In genomic region chr13:51716350-51717263, GRCm38 (mm10) we compare ENCODE assay signal across 10 mouse cellular contexts.
A peak's percentile ranks its signal among the peaks of the same experiment; 100 is the strongest.
DNase-seq lines count a peak whose midpoint lies in the region; ATAC-seq and TF ChIP-seq lines count a peak whose summit lies in the region.
"Had no signal": no experiment of that assay in that cellular context is flagged by ENCODE, and none has a peak within 500 bp of the region (broad histone marks: within the 10 kb centered on the region; RNA-seq: fewer than 3 reads in every experiment).

No protein-coding gene starts in this region.

- no peak overlapping the region for H3K4me2 ChIP-seq in lung, embryonic 15.5 days
- H3K4me2 ChIP-seq in liver, embryonic 14.5 days (ENCODE audit: low read depth) = no peak overlapping the region
- no peak overlapping the region for H3K4me2 ChIP-seq in neural tube, embryonic 15.5 days
- H3K4me2 ChIP-seq: midbrain, embryonic 12.5 days had no signal

- ATAC-seq in lung, embryonic 15.5 days (ENCODE audit: borderline replicate concordance, extremely low read depth, low FRiP score, low TSS enrichment) = peak; percentile 65
- 0 out of 2 replicates have a peak, but pooled peaks have one; percentile 23 for ATAC-seq in liver, embryonic 14.5 days (ENCODE audit: insufficient read depth)
- no peak for ATAC-seq in neural tube, embryonic 15.5 days (ENCODE audit: low FRiP score)

- no peaks in the 10 kb centered on the region for H3K36me3 ChIP-seq in lung, embryonic 15.5 days
- peaks cover 31% of the 10 kb centered on the region for H3K36me3 ChIP-seq in heart, embryonic 10.5 days
- H3K36me3 ChIP-seq in liver, embryonic 14.5 days (replicated peaks; ENCODE audit: control insufficient read depth, insufficient read depth, low read depth) = no peaks in the 10 kb centered on the region
- H3K36me3 ChIP-seq in neural tube, embryonic 15.5 days = peaks cover 35% of the 10 kb centered on the region

- WGBS in lung, embryonic 15.5 days = 39% methylated on average over 8 of the region's 8 CpGs
- WGBS in heart, embryonic 10.5 days = 36% methylated on average over 8 of the region's 8 CpGs
- WGBS in liver, embryonic 14.5 days (ENCODE audit: insufficient replicate concordance) = 58% methylated on average over 8 of the region's 8 CpGs
- WGBS in neural tube, embryonic 15.5 days = 88% methylated on average over 8 of the region's 8 CpGs

- H3K4me3 ChIP-seq in lung, embryonic 15.5 days = no peak overlapping the region
- H3K4me3 ChIP-seq in heart, embryonic 10.5 days = no peak overlapping the region
- no peak overlapping the region for H3K4me3 ChIP-seq in liver, embryonic 14.5 days (ENCODE audit: insufficient read depth in 1 of 2, low read depth in 2 of 2, low read length in 2 of 2)
- no peak overlapping the region for H3K4me3 ChIP-seq in neural tube, embryonic 15.5 days (replicated peaks)
- H3K4me3 ChIP-seq: midbrain, embryonic 12.5 days had no signal

- H3K9me3 ChIP-seq in lung, embryonic 15.5 days = no peaks in the 10 kb centered on the region
- 0 out of 2 replicates have a peak, but pooled peaks cover 5% of the 10 kb centered on the region for H3K9me3 ChIP-seq in heart, embryonic 10.5 days
- no peaks in the 10 kb centered on the region for H3K9me3 ChIP-seq in liver, embryonic 14.5 days (ENCODE audit: control insufficient read depth, low read length)
- no peaks in the 10 kb centered on the region for H3K9me3 ChIP-seq in neural tube, embryonic 15.5 days (replicated peaks)
- H3K9me3 ChIP-seq: midbrain, embryonic 12.5 days had no signal

- TF ChIP-seq EP300 in liver, embryonic 14.5 days (IDR thresholded peaks at IDR 0.05; ENCODE audit: low read depth) = no peak

- H3K27ac ChIP-seq in lung, embryonic 15.5 days = no peak overlapping the region
- peak overlapping the region; percentile 17; the same call in 1 of the 2 replicates for H3K27ac ChIP-seq in heart, embryonic 10.5 days
- no peak overlapping the region for H3K27ac ChIP-seq in liver, embryonic 14.5 days
- H3K27ac ChIP-seq in neural tube, embryonic 15.5 days (replicated peaks) = no peak overlapping the region
- H3K27ac ChIP-seq: midbrain, embryonic 12.5 days had no signal

- no peaks in the 10 kb centered on the region for H3K27me3 ChIP-seq in lung, embryonic 15.5 days
- 0 out of 2 replicates have a peak, but pooled peaks cover 4% of the 10 kb centered on the region for H3K27me3 ChIP-seq in heart, embryonic 10.5 days (ENCODE audit: insufficient read depth, poor library complexity, severe bottlenecking)
- H3K27me3 ChIP-seq in liver, embryonic 14.5 days (ENCODE audit: control insufficient read depth, insufficient read depth, low read length) = no peaks in the 10 kb centered on the region
- no peaks in the 10 kb centered on the region for H3K27me3 ChIP-seq in neural tube, embryonic 15.5 days (replicated peaks)
- H3K27me3 ChIP-seq: midbrain, embryonic 12.5 days had no signal

- no peak for DNase-seq in lung, postnatal 36 days
- peak; percentile 81 for DNase-seq in brain, adult 2 months (ENCODE audit: low read depth, low spot score)
- DNase-seq in heart, embryonic 10.5 days (ENCODE audit: low spot score) = no peak
- no peak for DNase-seq in liver, embryonic 14.5 days (ENCODE audit: low read depth in 3 of 3, low spot score in 3 of 3)
- DNase-seq in urinary bladder, postnatal 25 days (ENCODE audit: low spot score) = no peak
- no peak for DNase-seq in embryo, embryonic 10.5 days (ENCODE audit: low spot score)
- DNase-seq: right cerebral cortex, postnatal 25 days had no signal

- no peak for TF ChIP-seq CTCF in liver, embryonic 14.5 days (IDR thresholded peaks at IDR 0.05; ENCODE audit: low read depth)

- no peaks in the 10 kb centered on the region for H3K4me1 ChIP-seq in lung, embryonic 15.5 days
- peaks cover 29% of the 10 kb centered on the region for H3K4me1 ChIP-seq in heart, embryonic 10.5 days
- no peaks in the 10 kb centered on the region for H3K4me1 ChIP-seq in liver, embryonic 14.5 days (replicated peaks; ENCODE audit: control insufficient read depth in 2 of 2, insufficient read depth in 2 of 2, low read length in 1 of 2)
- H3K4me1 ChIP-seq in neural tube, embryonic 15.5 days = no peaks in the 10 kb centered on the region
- H3K4me1 ChIP-seq: midbrain, embryonic 12.5 days had no signal

- no peak overlapping the region for H3K9ac ChIP-seq in lung, embryonic 15.5 days
- H3K9ac ChIP-seq in liver, embryonic 14.5 days (replicated peaks) = no peak overlapping the region
- no peak overlapping the region for H3K9ac ChIP-seq in neural tube, embryonic 15.5 days (replicated peaks)
- H3K9ac ChIP-seq: midbrain, embryonic 12.5 days had no signal
